Mouse (Mus musculus): Measurements from ENCODE around the gene Lcn5. TPM values are rescaled to one million over a fixed set of nuclear protein-coding genes. Genes with fewer than 3 reads are reported as not detected.

Lcn5 gene
- polyA plus RNA-seq, 1 experiment from 2014 or later, result not detected

DNA sequence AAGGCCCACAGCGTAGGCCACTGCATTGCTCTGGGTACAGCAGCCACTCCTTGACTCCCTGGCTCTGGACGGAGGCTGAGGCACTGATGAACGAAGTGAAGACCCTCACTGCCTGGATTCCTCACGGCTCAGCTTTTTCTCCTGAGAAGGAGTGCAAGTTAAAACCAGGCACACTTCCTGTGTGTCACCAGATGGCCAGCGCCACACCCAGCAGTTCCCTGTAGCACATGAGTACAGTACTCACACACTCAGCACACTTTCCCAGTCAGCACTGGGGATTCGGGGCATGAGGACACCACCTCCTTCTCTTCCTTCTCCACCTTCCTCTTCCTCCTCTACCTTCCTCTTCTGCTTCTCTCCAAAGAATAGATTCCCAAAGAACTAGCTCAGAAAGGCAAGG lies 29.9 kb upstream of the Lcn5 start, which contains the start of gene Fcna:
TSS of gene Fcna (minus strand) at position 220 of the 400 bp plus-strand sequence.
- Histone ChIP-seq H3K36me3 (ENCODE audit: control insufficient read depth, insufficient read depth, low read length) (no peaks in the 10 kb centered on the region), H3K27ac (ENCODE audit: low read depth, low read length) (no peak within 1 kb of the TSS), H3K9ac (replicated peaks; ENCODE audit: low read depth, low read length) (no peak within 1 kb of the TSS), H3K4me1 (ENCODE audit: control insufficient read depth, insufficient read depth, low read length) (no peaks in the 10 kb centered on the region), H3K4me3 (ENCODE audit: low read depth, low read length) (no peak within 1 kb of the TSS), H3K9me3 (ENCODE audit: control insufficient read depth, low read length) (no peaks in the 10 kb centered on the region), H3K27me3 (ENCODE audit: control insufficient read depth, insufficient read depth, low read length) (no peaks in the 10 kb centered on the region), H3K4me2 (ENCODE audit: low read depth, low read length) (no peak within 1 kb of the TSS)
- WGBS, result 82% methylated on average over 6 of the region's 6 CpGs
- no peak for ATAC-seq (ENCODE audit: low read depth)

DNA sequence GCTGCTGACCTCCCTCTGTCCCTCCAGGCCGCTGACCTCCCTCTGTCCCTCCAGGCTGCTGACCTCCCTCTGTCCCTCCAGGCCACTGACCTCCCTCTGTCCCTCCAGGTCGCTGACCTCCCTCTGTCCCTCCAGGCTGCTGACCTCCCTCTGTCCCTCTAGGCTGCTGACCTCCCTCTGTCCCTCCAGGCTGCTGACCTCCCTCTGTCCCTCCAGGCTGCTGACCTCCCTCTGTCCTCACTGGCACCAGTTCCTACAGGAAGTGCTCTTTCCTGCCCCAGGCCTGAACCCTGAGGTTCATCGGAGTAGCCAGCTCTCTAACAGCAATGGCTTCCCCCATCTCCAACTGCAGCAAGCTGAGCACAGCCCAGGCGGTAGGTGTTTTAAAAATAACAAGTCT lies 29.0 kb upstream of the Lcn5 start:
- no peak overlapping the region for H3K27ac ChIP-seq (ENCODE audit: low read depth, low read length)
- no peak overlapping the region for H3K4me2 ChIP-seq (ENCODE audit: low read depth, low read length)
- 46% methylated on average over 4 of the region's 4 CpGs for WGBS
- ATAC-seq (ENCODE audit: low read depth), result no peak
- no peak overlapping the region for H3K4me3 ChIP-seq (ENCODE audit: low read depth, low read length)
- H3K27me3 ChIP-seq (ENCODE audit: control insufficient read depth, insufficient read depth, low read length), result no peaks in the 10 kb centered on the region
- no peaks in the 10 kb centered on the region for H3K9me3 ChIP-seq (ENCODE audit: control insufficient read depth, low read length)
- no peaks in the 10 kb centered on the region for H3K36me3 ChIP-seq (ENCODE audit: control insufficient read depth, insufficient read depth, low read length)
- H3K4me1 ChIP-seq (ENCODE audit: control insufficient read depth, insufficient read depth, low read length), result no peaks in the 10 kb centered on the region
- no peak overlapping the region for H3K9ac ChIP-seq (replicated peaks; ENCODE audit: low read depth, low read length)

DNA sequence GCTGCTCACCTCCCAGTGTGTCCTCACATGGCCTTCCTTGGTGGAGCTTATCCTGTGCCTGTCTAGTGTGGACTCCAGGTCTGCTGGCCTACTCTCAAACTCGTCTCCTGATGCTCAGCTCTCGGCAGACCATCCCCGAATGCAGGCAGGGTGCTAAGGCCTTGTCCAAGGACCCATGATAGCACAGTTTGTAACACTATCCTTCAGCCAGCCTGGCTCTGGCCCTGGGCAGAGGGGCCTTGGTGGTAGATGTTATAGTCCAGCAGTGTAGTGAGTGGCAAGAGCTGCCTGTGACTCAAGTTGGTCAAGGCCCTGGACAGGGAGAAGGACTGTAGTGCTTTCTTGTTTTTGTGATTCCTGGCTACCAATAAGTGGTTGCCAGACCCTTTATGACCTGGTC lies 24.1 kb upstream of the Lcn5 start:
- Histone ChIP-seq H3K4me2 (ENCODE audit: low read depth, low read length) (no peak overlapping the region), H3K27ac (ENCODE audit: low read depth, low read length) (no peak overlapping the region), H3K9ac (replicated peaks; ENCODE audit: low read depth, low read length) (no peak overlapping the region), H3K27me3 (ENCODE audit: control insufficient read depth, insufficient read depth, low read length) (no peaks in the 10 kb centered on the region), H3K4me1 (ENCODE audit: control insufficient read depth, insufficient read depth, low read length) (no peaks in the 10 kb centered on the region), H3K36me3 (ENCODE audit: control insufficient read depth, insufficient read depth, low read length) (no peaks in the 10 kb centered on the region), H3K9me3 (ENCODE audit: control insufficient read depth, low read length) (no peaks in the 10 kb centered on the region), H3K4me3 (ENCODE audit: low read depth, low read length) (no peak overlapping the region)
- WGBS, result 80% methylated on average over 3 of the region's 3 CpGs
- ATAC-seq (ENCODE audit: low read depth), result no peak

DNA sequence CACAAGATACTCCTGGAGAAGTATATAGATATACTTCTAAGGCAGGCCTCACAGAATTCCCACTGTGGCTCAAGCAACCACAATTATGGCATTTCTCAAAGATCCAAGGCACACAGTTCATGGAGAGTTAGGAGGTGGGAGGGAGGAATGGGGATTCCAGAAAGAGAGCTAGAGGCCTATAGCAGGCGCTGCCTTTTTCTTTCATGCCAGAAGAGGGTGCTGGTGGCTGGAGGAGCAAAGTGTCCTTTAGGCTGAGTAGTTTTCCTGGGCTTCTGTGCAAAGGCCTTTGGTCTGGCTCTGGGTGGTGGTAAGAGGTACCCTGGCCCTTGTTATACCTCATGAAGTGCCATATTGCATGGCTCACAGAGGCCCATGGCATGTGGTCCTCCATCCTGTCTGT lies 23.7 kb upstream of the Lcn5 start:
- H3K9ac ChIP-seq (replicated peaks; ENCODE audit: low read depth, low read length), result no peak overlapping the region
- no peaks in the 10 kb centered on the region for H3K4me1 ChIP-seq (ENCODE audit: control insufficient read depth, insufficient read depth, low read length)
- H3K4me3 ChIP-seq (ENCODE audit: low read depth, low read length), result no peak overlapping the region
- no peak for ATAC-seq (ENCODE audit: low read depth)
- H3K36me3 ChIP-seq (ENCODE audit: control insufficient read depth, insufficient read depth, low read length), result no peaks in the 10 kb centered on the region
- H3K9me3 ChIP-seq (ENCODE audit: control insufficient read depth, low read length), result no peaks in the 10 kb centered on the region
- H3K4me2 ChIP-seq (ENCODE audit: low read depth, low read length), result no peak overlapping the region
- WGBS, result 47% methylated on average over 1 of the region's 1 CpGs
- no peaks in the 10 kb centered on the region for H3K27me3 ChIP-seq (ENCODE audit: control insufficient read depth, insufficient read depth, low read length)
- no peak overlapping the region for H3K27ac ChIP-seq (ENCODE audit: low read depth, low read length)

DNA sequence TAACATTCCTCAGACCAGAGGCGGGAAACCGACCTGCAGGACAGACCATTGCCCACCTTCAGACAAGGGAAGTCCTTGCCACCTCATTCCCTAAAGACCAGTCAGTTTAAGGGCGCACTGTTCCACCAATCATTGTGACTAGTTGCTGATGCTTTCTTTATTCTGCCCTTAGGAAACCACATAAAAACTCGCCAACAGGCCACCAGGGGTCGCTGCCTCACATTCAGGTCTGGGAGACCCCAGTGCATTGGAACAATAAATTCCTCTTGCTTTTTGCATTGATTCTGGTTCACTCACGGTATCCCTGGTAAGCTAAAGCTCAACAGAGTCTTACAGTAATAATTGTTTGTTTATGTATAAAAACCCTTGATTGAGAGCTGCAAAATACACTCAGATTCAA lies 17.9 kb upstream of the Lcn5 start:
- Histone ChIP-seq H3K9me3 (ENCODE audit: control insufficient read depth, low read length) (no peaks in the 10 kb centered on the region), H3K9ac (replicated peaks; ENCODE audit: low read depth, low read length) (no peak overlapping the region), H3K36me3 (ENCODE audit: control insufficient read depth, insufficient read depth, low read length) (no peaks in the 10 kb centered on the region), H3K4me2 (ENCODE audit: low read depth, low read length) (no peak overlapping the region), H3K27me3 (ENCODE audit: control insufficient read depth, insufficient read depth, low read length) (no peaks in the 10 kb centered on the region), H3K4me3 (ENCODE audit: low read depth, low read length) (no peak overlapping the region), H3K27ac (ENCODE audit: low read depth, low read length) (no peak overlapping the region), H3K4me1 (ENCODE audit: control insufficient read depth, insufficient read depth, low read length) (no peaks in the 10 kb centered on the region)
- WGBS, result 10% methylated on average over 6 of the region's 6 CpGs
- no peak for ATAC-seq (ENCODE audit: low read depth)

DNA sequence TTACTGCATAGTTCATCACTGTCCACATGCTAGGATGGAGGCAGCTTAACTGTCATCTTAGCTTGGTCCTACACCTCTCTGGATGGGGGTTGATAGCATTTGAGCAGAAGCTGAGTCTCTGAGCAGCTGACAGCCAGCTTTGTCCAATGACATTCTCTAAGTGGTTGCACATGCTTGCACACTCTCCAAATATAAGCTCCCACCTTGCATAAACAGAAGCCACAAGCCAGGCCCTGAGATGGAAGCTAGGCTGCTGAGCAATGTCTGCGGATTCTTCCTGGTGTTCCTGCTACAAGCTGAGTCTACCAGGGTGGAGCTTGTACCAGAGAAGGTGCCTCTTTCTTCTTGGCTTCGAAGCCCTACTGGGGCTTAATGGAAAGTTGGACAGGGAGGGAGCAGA lies 4.8 kb upstream of the Lcn5 start, which contains the start of gene Lcn8:
TSS of gene Lcn8 (plus strand) at position 219 of the 400 bp plus-strand sequence.
- H3K27ac ChIP-seq (ENCODE audit: low read depth, low read length), result no peak within 1 kb of the TSS
- H3K4me1 ChIP-seq (ENCODE audit: control insufficient read depth, insufficient read depth, low read length), result no peaks in the 10 kb centered on the region
- H3K4me2 ChIP-seq (ENCODE audit: low read depth, low read length), result no peak within 1 kb of the TSS
- H3K36me3 ChIP-seq (ENCODE audit: control insufficient read depth, insufficient read depth, low read length), result no peaks in the 10 kb centered on the region
- no peaks in the 10 kb centered on the region for H3K9me3 ChIP-seq (ENCODE audit: control insufficient read depth, low read length)
- H3K4me3 ChIP-seq (ENCODE audit: low read depth, low read length), result no peak within 1 kb of the TSS
- H3K27me3 ChIP-seq (ENCODE audit: control insufficient read depth, insufficient read depth, low read length), result no peaks in the 10 kb centered on the region
- WGBS, result 67% methylated on average over 2 of the region's 2 CpGs
- ATAC-seq (ENCODE audit: low read depth), result no peak
- no peak within 1 kb of the TSS for H3K9ac ChIP-seq (replicated peaks; ENCODE audit: low read depth, low read length)

DNA sequence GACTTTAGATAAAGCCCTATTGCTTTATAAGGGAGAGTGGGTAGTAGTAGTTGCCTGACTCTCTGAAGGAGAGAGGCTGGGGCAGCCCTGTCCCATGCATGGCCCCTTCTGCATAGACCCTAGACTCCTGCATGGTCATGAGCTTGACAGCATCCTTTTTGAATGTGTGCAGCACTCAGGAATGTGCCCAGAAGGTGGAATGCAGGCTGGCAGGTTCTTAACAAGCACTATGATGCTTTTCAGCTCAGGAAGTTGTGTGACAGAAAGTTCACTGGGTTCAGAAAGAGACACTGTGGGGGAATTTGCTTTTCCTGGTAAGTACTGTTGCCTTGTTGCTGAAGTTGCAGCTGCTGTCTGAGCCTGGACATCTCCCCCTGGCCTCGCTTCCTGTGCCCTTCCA lies 3.2 kb upstream of the Lcn5 start:
- no peak for ATAC-seq (ENCODE audit: low read depth)

DNA sequence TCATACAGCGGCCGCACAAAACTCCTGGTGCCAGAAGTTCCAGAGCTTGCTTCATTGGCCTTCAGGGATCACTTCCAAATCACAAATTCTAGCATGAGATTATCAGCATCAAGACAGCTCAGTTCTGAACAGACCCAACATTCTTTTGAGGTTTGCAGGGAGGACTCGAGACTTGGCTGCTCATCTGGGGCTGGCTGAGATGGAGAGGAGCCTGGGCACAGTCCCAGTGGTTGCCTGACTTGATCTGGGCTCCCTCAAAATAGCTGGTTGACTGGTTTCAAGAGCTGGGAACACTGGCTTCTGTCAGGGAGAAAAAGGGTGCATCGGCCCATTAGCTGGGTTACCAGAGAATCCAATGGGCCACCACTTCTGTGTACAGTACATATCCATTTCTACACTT lies 1.1 kb upstream of the Lcn5 start:
- WGBS, result 82% methylated on average over 4 of the region's 4 CpGs
- Histone ChIP-seq H3K9me3 (ENCODE audit: control insufficient read depth, low read length) (no peaks in the 10 kb centered on the region), H3K4me1 (ENCODE audit: control insufficient read depth, insufficient read depth, low read length) (no peaks in the 10 kb centered on the region), H3K4me3 (ENCODE audit: low read depth, low read length) (no peak overlapping the region), H3K27ac (ENCODE audit: low read depth, low read length) (no peak overlapping the region), H3K27me3 (ENCODE audit: control insufficient read depth, insufficient read depth, low read length) (no peaks in the 10 kb centered on the region), H3K36me3 (ENCODE audit: control insufficient read depth, insufficient read depth, low read length) (no peaks in the 10 kb centered on the region), H3K4me2 (ENCODE audit: low read depth, low read length) (no peak overlapping the region), H3K9ac (replicated peaks; ENCODE audit: low read depth, low read length) (no peak overlapping the region)
- ATAC-seq (ENCODE audit: low read depth), result no peak

More for the DNA sequence above, 3.2 kb upstream of the Lcn5 start:
- 47% methylated on average over 1 of the region's 1 CpGs for WGBS
- no peak overlapping the region for H3K4me2 ChIP-seq (ENCODE audit: low read depth, low read length)
- no peak overlapping the region for H3K9ac ChIP-seq (replicated peaks; ENCODE audit: low read depth, low read length)
- no peaks in the 10 kb centered on the region for H3K36me3 ChIP-seq (ENCODE audit: control insufficient read depth, insufficient read depth, low read length)
- no peaks in the 10 kb centered on the region for H3K9me3 ChIP-seq (ENCODE audit: control insufficient read depth, low read length)
- H3K27me3 ChIP-seq (ENCODE audit: control insufficient read depth, insufficient read depth, low read length), result no peaks in the 10 kb centered on the region
- H3K27ac ChIP-seq (ENCODE audit: low read depth, low read length), result no peak overlapping the region
- H3K4me1 ChIP-seq (ENCODE audit: control insufficient read depth, insufficient read depth, low read length), result no peaks in the 10 kb centered on the region
- H3K4me3 ChIP-seq (ENCODE audit: low read depth, low read length), result no peak overlapping the region

DNA sequence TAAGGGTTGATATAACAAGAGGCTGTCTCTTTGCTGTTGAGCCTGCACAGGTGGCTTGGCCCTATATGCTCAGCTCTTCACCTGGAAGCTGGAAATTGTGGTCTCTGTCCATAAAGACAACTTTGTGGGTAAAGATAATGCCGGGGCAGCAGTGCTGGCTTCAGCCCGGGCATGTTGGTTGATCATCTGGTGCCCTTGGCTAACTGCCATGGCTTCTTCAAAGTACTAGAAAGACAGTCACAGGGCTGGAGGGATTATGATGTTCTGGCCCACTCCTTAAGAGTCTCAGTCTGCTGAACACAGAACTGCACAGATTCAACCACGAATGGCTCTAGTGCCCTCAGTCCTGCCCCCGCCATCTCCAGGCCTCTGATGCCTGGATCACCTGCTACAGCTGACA lies 506 bp upstream of the Lcn5 start:
- no peaks in the 10 kb centered on the region for H3K27me3 ChIP-seq (ENCODE audit: control insufficient read depth, insufficient read depth, low read length)
- no peak overlapping the region for H3K27ac ChIP-seq (ENCODE audit: low read depth, low read length)
- no peaks in the 10 kb centered on the region for H3K4me1 ChIP-seq (ENCODE audit: control insufficient read depth, insufficient read depth, low read length)
- no peaks in the 10 kb centered on the region for H3K36me3 ChIP-seq (ENCODE audit: control insufficient read depth, insufficient read depth, low read length)
- no peak for ATAC-seq (ENCODE audit: low read depth)
- 79% methylated on average over 4 of the region's 4 CpGs for WGBS
- H3K9me3 ChIP-seq (ENCODE audit: control insufficient read depth, low read length), result no peaks in the 10 kb centered on the region
- H3K9ac ChIP-seq (replicated peaks; ENCODE audit: low read depth, low read length), result no peak overlapping the region
- H3K4me2 ChIP-seq (ENCODE audit: low read depth, low read length), result no peak overlapping the region
- H3K4me3 ChIP-seq (ENCODE audit: low read depth, low read length), result no peak overlapping the region

DNA sequence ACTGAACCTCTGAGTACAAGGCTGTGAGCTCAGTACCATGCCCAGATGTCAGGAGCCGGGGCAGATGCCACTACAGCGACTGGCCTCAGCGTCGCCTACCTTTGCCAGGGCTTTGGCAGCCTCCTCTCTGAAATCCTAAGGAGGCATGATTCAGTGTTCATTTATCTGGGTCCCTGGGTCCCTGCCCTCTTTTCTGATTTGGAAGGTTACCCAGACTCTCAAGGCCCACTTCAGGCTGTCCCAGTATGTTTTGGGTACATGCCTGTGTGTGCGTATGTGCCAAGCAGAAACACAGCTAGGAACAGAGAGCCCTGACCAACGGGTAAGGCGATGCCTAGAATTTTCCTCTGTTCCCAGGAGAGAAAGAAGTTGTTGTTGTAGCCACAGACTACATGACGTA lies 2.5 kb downstream of the Lcn5 start:
- ATAC-seq (ENCODE audit: low read depth), result no peak
- H3K27me3 ChIP-seq (ENCODE audit: control insufficient read depth, insufficient read depth, low read length), result no peaks in the 10 kb centered on the region
- no peak overlapping the region for H3K9ac ChIP-seq (replicated peaks; ENCODE audit: low read depth, low read length)
- no peak overlapping the region for H3K27ac ChIP-seq (ENCODE audit: low read depth, low read length)
- H3K4me1 ChIP-seq (ENCODE audit: control insufficient read depth, insufficient read depth, low read length), result no peaks in the 10 kb centered on the region
- H3K4me3 ChIP-seq (ENCODE audit: low read depth, low read length), result no peak overlapping the region
- WGBS, result 86% methylated on average over 8 of the region's 8 CpGs
- H3K4me2 ChIP-seq (ENCODE audit: low read depth, low read length), result no peak overlapping the region
- no peaks in the 10 kb centered on the region for H3K9me3 ChIP-seq (ENCODE audit: control insufficient read depth, low read length)
- no peaks in the 10 kb centered on the region for H3K36me3 ChIP-seq (ENCODE audit: control insufficient read depth, insufficient read depth, low read length)
